Mouse (Mus musculus): ENCODE data around the gene Mrpl54. TPM values are rescaled to one million over a fixed set of nuclear protein-coding genes. Genes with fewer than 3 reads are reported as not detected.

Gene Mrpl54
- polyA plus RNA-seq, 1 experiment = 102 TPM

DNA sequence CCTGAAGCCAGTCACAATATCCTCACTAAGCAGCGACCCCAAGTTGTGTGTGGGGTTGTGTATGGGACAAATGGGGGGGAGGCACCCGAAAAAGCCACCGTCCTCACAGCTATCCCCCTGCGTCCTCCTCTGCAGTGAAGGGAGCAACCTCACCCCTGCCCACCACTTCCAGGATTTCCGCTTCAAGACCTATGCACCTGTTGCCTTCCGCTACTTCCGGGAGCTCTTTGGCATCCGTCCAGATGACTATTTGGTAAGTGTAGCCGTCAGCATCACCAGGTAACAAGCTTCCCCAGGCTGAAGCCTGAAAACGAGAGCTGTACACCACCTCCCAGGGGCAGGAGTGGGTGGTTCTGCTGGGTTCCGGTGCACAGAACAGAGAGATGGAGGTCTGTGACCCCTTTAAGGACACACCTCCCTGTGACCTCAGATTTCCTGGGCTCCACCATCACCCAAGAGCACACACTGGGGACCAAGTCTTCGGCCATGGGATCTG, 39.5 kb upstream of the Mrpl54 start:
- H3K27ac ChIP-seq (ENCODE audit: control insufficient read depth, insufficient read depth, low read length) = no peak overlapping the region
- H3K36me3 ChIP-seq (ENCODE audit: control insufficient read depth, insufficient read depth, low read length) = peaks cover 56% of the 10 kb centered on the region
- H3K4me1 ChIP-seq (replicated peaks; ENCODE audit: control insufficient read depth, insufficient read depth, low read length) = peaks cover 36% of the 10 kb centered on the region
- DNase-seq = no peak
- no peaks in the 10 kb centered on the region for H3K27me3 ChIP-seq (ENCODE audit: control insufficient read depth, insufficient read depth, low read length)
- no peak for TF ChIP-seq CTCF (IDR thresholded peaks at IDR 0.05; ENCODE audit: borderline replicate concordance, control insufficient read depth, extremely low read depth, insufficient read depth, low read length, poor library complexity)
- no peak for TF ChIP-seq POLR2A (IDR thresholded peaks at IDR 0.05; ENCODE audit: control insufficient read depth, extremely low read depth, insufficient read depth, low read length, poor library complexity)
- no peak overlapping the region for H3K4me3 ChIP-seq (ENCODE audit: control insufficient read depth, insufficient read depth, low read length)
- WGBS = 99% methylated on average over 12 of the region's 12 CpGs

DNA sequence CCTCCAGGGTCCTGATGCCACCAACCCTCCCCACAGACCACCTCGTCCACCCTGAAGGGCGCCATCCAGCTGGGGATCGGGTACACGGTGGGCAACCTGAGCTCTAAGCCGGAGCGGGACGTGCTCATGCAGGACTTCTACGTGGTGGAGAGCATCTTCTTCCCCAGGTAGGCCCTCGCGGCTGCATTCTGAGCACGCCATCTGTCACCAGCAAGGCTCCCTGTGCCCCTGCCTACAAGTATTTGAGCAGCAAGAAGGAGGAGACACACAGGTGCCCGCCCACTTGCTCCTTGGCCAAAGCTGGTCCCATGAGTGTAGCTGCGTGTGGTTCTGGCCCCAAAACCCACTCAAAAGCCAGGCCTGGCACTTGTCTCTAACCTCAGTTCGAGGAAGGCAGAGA, 38.9 kb upstream of the Mrpl54 start:
- Histone ChIP-seq H3K27me3 (ENCODE audit: control insufficient read depth, insufficient read depth, low read length) (no peaks in the 10 kb centered on the region), H3K4me1 (replicated peaks; ENCODE audit: control insufficient read depth, insufficient read depth, low read length) (peaks cover 42% of the 10 kb centered on the region), H3K36me3 (ENCODE audit: control insufficient read depth, insufficient read depth, low read length) (peaks cover 51% of the 10 kb centered on the region), H3K27ac (ENCODE audit: control insufficient read depth, insufficient read depth, low read length) (no peak overlapping the region), H3K4me3 (ENCODE audit: control insufficient read depth, insufficient read depth, low read length) (no peak overlapping the region)
- DNase-seq = no peak
- TF ChIP-seq POLR2A (IDR thresholded peaks at IDR 0.05; ENCODE audit: control insufficient read depth, extremely low read depth, insufficient read depth, low read length, poor library complexity) (no peak), CTCF (IDR thresholded peaks at IDR 0.05; ENCODE audit: borderline replicate concordance, control insufficient read depth, extremely low read depth, insufficient read depth, low read length, poor library complexity) (no peak)
- WGBS = 94% methylated on average over 14 of the region's 14 CpGs

DNA sequence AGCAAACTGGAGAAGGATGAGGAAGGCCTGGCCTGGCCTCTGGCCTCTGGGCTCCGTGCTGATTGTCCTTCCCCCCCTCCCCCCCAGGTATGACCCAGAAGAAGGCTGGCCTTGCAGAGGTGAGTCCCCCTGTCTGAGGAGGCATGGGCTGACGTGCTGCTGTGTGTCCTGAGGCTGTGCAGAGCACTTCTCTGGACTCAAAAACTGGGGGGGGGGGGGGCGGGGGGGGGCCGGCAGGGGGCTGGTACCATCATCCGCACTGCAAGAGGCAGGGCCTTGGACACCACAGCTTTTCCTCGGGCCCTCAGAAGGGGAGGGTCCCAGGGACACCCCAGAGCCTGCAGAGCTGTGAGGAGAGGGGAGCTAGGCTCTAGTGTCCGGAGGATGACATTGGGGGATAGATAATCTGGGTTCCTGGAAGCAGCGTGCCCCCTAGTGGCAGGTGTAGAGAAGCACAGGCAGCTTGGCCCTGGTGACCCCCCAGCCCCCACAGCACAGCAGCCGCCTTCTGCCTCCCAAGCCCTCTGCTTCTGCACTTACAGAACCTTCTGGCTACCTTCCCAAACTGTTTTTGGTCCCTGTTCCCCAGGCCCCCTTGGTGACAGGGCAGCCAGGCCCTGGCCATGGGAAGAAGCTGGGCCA, 38.0 kb upstream of the Mrpl54 start:
- H3K27me3 ChIP-seq (ENCODE audit: control insufficient read depth, insufficient read depth, low read length) = no peaks in the 10 kb centered on the region
- no peak for TF ChIP-seq POLR2A (IDR thresholded peaks at IDR 0.05; ENCODE audit: control insufficient read depth, extremely low read depth, insufficient read depth, low read length, poor library complexity)
- peak; percentile 91; the same call in 1 of the 2 replicates for TF ChIP-seq CTCF (IDR thresholded peaks at IDR 0.05; ENCODE audit: borderline replicate concordance, control insufficient read depth, extremely low read depth, insufficient read depth, low read length, poor library complexity)
- no peak overlapping the region for H3K27ac ChIP-seq (ENCODE audit: control insufficient read depth, insufficient read depth, low read length)
- DNase-seq = peak; percentile 69
- peaks cover 51% of the 10 kb centered on the region for H3K4me1 ChIP-seq (replicated peaks; ENCODE audit: control insufficient read depth, insufficient read depth, low read length)
- WGBS = 28% methylated on average over 8 of the region's 9 CpGs
- H3K4me3 ChIP-seq (ENCODE audit: control insufficient read depth, insufficient read depth, low read length) = no peak overlapping the region
- peaks cover 41% of the 10 kb centered on the region for H3K36me3 ChIP-seq (ENCODE audit: control insufficient read depth, insufficient read depth, low read length)

DNA sequence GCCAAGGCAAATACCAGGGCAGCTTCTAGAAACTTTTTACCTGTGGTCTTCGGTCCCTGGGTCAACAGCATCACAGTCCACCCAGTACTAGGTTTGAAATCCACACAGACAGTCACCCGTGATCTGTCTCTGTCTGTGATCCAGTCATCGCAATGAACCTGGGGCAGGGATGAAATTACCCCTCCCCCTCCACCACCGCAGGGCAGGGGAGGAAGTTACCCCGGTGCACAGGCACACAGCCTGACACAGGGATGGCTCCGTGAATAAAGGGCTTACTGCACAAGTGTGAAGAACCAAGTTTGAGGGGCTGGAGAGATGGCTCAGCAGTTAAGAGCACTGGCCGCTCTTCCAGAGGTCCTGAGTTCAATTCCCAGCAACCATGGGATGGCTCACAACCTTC, 37.0 kb upstream of the Mrpl54 start:
- H3K4me3 ChIP-seq (ENCODE audit: control insufficient read depth, insufficient read depth, low read length) = no peak overlapping the region
- peaks cover 61% of the 10 kb centered on the region for H3K4me1 ChIP-seq (replicated peaks; ENCODE audit: control insufficient read depth, insufficient read depth, low read length)
- no peak for TF ChIP-seq CTCF (IDR thresholded peaks at IDR 0.05; ENCODE audit: borderline replicate concordance, control insufficient read depth, extremely low read depth, insufficient read depth, low read length, poor library complexity)
- no peak for TF ChIP-seq POLR2A (IDR thresholded peaks at IDR 0.05; ENCODE audit: control insufficient read depth, extremely low read depth, insufficient read depth, low read length, poor library complexity)
- peak overlapping the region; percentile 37 for H3K27ac ChIP-seq (ENCODE audit: control insufficient read depth, insufficient read depth, low read length)
- peak; percentile 74 for DNase-seq
- H3K36me3 ChIP-seq (ENCODE audit: control insufficient read depth, insufficient read depth, low read length) = peaks cover 32% of the 10 kb centered on the region
- no peaks in the 10 kb centered on the region for H3K27me3 ChIP-seq (ENCODE audit: control insufficient read depth, insufficient read depth, low read length)
- 17% methylated on average over 7 of the region's 7 CpGs for WGBS

DNA sequence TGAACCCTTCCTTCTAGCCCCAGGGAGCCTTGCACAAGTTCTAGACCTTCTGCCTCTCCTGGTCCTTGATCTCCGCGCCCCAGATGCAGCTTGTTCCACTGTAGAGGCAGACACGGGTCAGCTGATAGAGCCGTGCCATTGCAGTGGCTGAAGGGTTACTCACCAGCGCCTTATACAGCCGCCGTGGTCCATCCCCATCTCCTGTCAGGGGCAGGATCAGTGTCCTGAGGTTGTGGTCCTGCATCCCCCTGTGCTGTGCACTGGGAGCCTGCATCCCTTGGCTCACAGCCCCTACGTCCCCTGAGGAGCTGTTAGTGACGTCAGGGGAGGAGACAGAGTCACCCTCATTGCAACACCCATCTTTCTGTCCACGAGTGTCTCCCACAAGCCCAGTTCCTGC, 36.5 kb upstream of the Mrpl54 start:
- Histone ChIP-seq H3K36me3 (ENCODE audit: control insufficient read depth, insufficient read depth, low read length) (peaks cover 26% of the 10 kb centered on the region), H3K4me1 (replicated peaks; ENCODE audit: control insufficient read depth, insufficient read depth, low read length) (peaks cover 66% of the 10 kb centered on the region), H3K4me3 (ENCODE audit: control insufficient read depth, insufficient read depth, low read length) (0 out of 2 replicates have a peak overlapping the region, but pooled peaks have one; percentile 1), H3K27ac (ENCODE audit: control insufficient read depth, insufficient read depth, low read length) (peak overlapping the region; percentile 12; the same call in 1 of the 2 replicates), H3K27me3 (ENCODE audit: control insufficient read depth, insufficient read depth, low read length) (no peaks in the 10 kb centered on the region)
- no peak for DNase-seq
- WGBS = 26% methylated on average over 10 of the region's 10 CpGs
- TF ChIP-seq POLR2A (IDR thresholded peaks at IDR 0.05; ENCODE audit: control insufficient read depth, extremely low read depth, insufficient read depth, low read length, poor library complexity) = no peak
- TF ChIP-seq CTCF (IDR thresholded peaks at IDR 0.05; ENCODE audit: borderline replicate concordance, control insufficient read depth, extremely low read depth, insufficient read depth, low read length, poor library complexity) = 0 out of 2 replicates have a peak, but pooled peaks have one; percentile 31

DNA sequence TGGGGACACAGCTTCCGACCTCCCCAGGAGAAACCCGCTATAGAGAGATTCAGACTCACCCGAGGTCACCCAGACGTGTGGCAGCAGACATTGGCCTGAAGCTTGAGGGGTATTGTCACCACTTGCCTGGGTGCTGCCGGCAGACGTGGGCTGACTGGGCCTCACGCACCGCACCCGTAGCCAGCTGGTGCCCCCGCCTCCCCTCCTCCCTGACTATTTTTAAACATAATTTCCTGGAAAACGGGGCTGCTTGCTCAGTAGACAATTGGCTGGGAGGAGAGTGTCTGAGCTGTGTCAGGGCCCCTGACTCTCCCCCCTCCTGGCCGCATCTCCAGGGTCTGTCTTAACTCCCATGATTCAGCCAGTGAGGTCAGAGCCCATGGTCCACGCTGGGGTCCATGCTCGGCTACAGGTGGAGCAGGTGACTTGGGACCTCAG, 36.1 kb upstream of the Mrpl54 start:
- Histone ChIP-seq H3K4me3 (ENCODE audit: control insufficient read depth, insufficient read depth, low read length) (no peak overlapping the region), H3K27ac (ENCODE audit: control insufficient read depth, insufficient read depth, low read length) (0 out of 2 replicates have a peak overlapping the region, but pooled peaks have one; percentile 12), H3K4me1 (replicated peaks; ENCODE audit: control insufficient read depth, insufficient read depth, low read length) (peaks cover 70% of the 10 kb centered on the region), H3K36me3 (ENCODE audit: control insufficient read depth, insufficient read depth, low read length) (peaks cover 22% of the 10 kb centered on the region), H3K27me3 (ENCODE audit: control insufficient read depth, insufficient read depth, low read length) (no peaks in the 10 kb centered on the region)
- DNase-seq = no peak
- TF ChIP-seq POLR2A (IDR thresholded peaks at IDR 0.05; ENCODE audit: control insufficient read depth, extremely low read depth, insufficient read depth, low read length, poor library complexity) (no peak), CTCF (IDR thresholded peaks at IDR 0.05; ENCODE audit: borderline replicate concordance, control insufficient read depth, extremely low read depth, insufficient read depth, low read length, poor library complexity) (no peak)
- 9% methylated on average over 14 of the region's 14 CpGs for WGBS

All from thymus, adult 2 months (tissue).